Mouse (Mus musculus) CD4-positive naive resting alpha-beta T cell, adult 76 days (primary cell): Measurements from ENCODE around the gene Stfa2. TPM values are rescaled to one million over a fixed set of nuclear protein-coding genes. Genes with fewer than 3 reads are reported as not detected.

Source experiments
- total RNA-seq: library from RNA; stranded (reverse); gene quantifications from one replicate; pipeline ENCODE4 v1.2.4, GENCODE M21; 2023

The Stfa2 gene
- not detected for total RNA-seq

GRCm38 (mm10) chr16:36408357-36408756 lies at the start of gene Stfa2:
Stfa2 (minus strand) TSS chr16:36408457.

GRCm38 (mm10) chr16:36455342-36455802 lies 47.1 kb upstream of the Stfa2 start, which contains the start of gene Stfa3:
Stfa3 (minus strand) TSS chr16:36455392.

GRCm38 (mm10) chr16:36367648-36368047 lies 40.6 kb downstream of the Stfa2 start, which contains the start of gene BC100530:
BC100530 (minus strand) TSS chr16:36367748.

Other genes starting within 250 kb of the Stfa2 start
- gene Gm5483, start 224.2 kb downstream of the Stfa2 start, total RNA-seq: not detected
- not detected for gene Gm5416, start 198.1 kb downstream of the Stfa2 start, total RNA-seq
- gene 2010005H15Rik, start 187.0 kb downstream of the Stfa2 start, total RNA-seq: not detected
- gene Stfa1, start 131.5 kb downstream of the Stfa2 start, total RNA-seq: not detected
- not detected for gene BC117090, start 74.1 kb downstream of the Stfa2 start, total RNA-seq
- gene BC100530, start 40.7 kb downstream of the Stfa2 start, total RNA-seq: not detected
- gene Stfa3, start 46.9 kb upstream of the Stfa2 start, total RNA-seq: not detected
- not detected for gene Casr, start 153.7 kb upstream of the Stfa2 start, total RNA-seq